Mouse (Mus musculus) limb, embryonic 13.5 days (tissue): ENCODE data around the gene Myh13. TPM values are rescaled to one million over a fixed set of nuclear protein-coding genes. Genes with fewer than 3 reads are reported as not detected.

Source experiments
- ATAC-seq: fragments of 200-750 bp; cut with Nextera tagmentation; 2 replicates; pipeline ENCODE4 v1.8.0; 2017; ENCODE audit warnings: low read depth, moderate number of reproducible peaks, moderate TSS enrichment; ENCODE audit not compliant: low FRiP score
- H3K27ac ChIP-seq: fragments of 300-500 bp; sonication (generic); 2 replicates; pipeline ENCODE4 v1.5.1; 2015; ENCODE audit warnings: inconsistent platforms, mild to moderate bottlenecking, moderate library complexity
- H3K27me3 ChIP-seq: fragments of 300-500 bp; sonication (generic); 2 replicates; pipeline ENCODE4 v1.6.1; 2015; ENCODE audit warnings: mild to moderate bottlenecking, inconsistent platforms
- H3K36me3 ChIP-seq: fragments of 300-500 bp; sonication (generic); 2 replicates; pipeline ENCODE4 v1.6.1; 2015; ENCODE audit warnings: inconsistent platforms, mild to moderate bottlenecking, moderate library complexity
- H3K4me1 ChIP-seq: fragments of 300-500 bp; sonication (generic); 2 replicates; pipeline ENCODE4 v1.6.1; 2015; ENCODE audit warnings: inconsistent platforms
- H3K4me2 ChIP-seq: fragments of 300-500 bp; sonication (generic); replicated peaks from 2 replicates; pipeline ENCODE4 v1.6.1; 2015; ENCODE audit warnings: inconsistent platforms, mild to moderate bottlenecking, moderate library complexity
- H3K4me3 ChIP-seq: fragments of 300-500 bp; sonication (generic); 2 replicates; pipeline ENCODE4 v1.5.1; 2015; ENCODE audit warnings: moderate library complexity, mild to moderate bottlenecking, inconsistent platforms
- H3K9ac ChIP-seq: fragments of 300-500 bp; sonication (generic); 2 replicates; pipeline ENCODE4 v1.6.1; 2015; ENCODE audit warnings: mild to moderate bottlenecking, inconsistent platforms
- H3K9me3 ChIP-seq: fragments of 300-500 bp; sonication (generic); 2 replicates; pipeline ENCODE4 v1.6.1; 2016; ENCODE audit warnings: inconsistent platforms
- WGBS: fragments of 180-500 bp; shearing (Covaris S2); methylation state at CpG from one replicate; pipeline ENCODE4 v1.1.7; 2015; 5-methylcytosine and 5-hydroxymethylcytosine counted together
- polyA plus RNA-seq: library from polyadenylated mRNA; unstranded; fragments of >200 nt; fragmentation: Nextera tagmentation; extraction: Ambion mirVana; gene quantifications from 2 replicates; pipeline ENCODE4 v1.2.1, GENCODE M21; 2015

Gene Myh13
- polyA plus RNA-seq, result 0.26 and 0.38 TPM in 2 replicates

DNA sequence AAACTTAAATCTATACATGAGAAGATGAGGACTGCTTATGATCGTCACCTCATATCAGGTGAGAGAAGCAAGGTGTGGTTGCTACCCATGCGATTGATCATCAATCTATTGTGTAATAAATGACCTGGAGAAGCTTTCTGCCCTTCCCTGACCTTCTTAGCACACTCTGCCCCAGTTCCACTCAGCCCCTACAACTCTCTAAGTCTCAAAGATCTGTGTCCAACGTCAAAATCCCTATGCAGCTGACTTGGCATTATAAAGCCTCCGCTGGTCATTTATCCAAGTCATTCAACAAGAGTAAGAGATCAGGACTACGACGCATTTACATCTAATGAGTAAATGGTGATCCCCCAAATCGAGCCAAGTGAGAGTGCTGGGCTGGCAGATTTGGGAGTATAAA, at the start of gene Myh13:
Myh13 (plus strand) TSS at position 301 of the 400 bp plus-strand sequence.
- no peaks in the 10 kb centered on the region for H3K27me3 ChIP-seq
- H3K4me1 ChIP-seq, result peaks cover 4% of the 10 kb centered on the region; the same call in 1 of the 2 replicates
- no peaks in the 10 kb centered on the region for H3K9me3 ChIP-seq
- no peak for ATAC-seq
- no peak within 1 kb of the TSS for H3K4me2 ChIP-seq
- no peak within 1 kb of the TSS for H3K4me3 ChIP-seq
- no peak within 1 kb of the TSS for H3K27ac ChIP-seq
- 85% methylated on average over 7 of the region's 7 CpGs for WGBS
- H3K9ac ChIP-seq, result no peak within 1 kb of the TSS
- no peaks in the 10 kb centered on the region for H3K36me3 ChIP-seq

DNA sequence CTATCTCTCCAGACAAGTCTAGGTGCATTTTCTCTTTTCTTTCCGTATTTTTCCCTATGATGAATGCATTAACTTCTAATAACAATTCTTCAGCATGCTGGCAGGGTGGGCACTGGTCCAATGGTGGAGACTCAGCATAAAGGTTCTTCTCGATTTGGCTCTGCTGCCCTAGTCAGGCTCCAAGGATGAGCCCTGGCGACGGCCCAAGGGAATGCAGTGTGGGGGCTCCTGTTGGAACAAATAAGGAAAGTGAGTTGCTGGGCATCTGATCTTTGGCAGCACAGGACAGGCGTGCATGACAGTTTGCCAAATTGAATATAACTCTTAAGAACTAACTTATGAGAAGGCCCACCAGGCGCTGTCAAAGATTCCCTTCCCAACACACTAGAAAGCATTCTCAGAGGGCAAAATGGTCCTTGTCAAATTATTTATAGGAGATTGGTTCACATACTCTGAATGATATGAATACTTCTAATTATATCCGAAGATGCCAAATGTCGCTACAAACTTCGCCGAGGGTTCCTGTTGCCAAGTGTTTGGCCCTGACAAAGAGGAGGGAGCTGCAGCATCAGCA, 44.8 kb upstream of the Myh13 start, which contains the start of gene Myh8:
Myh8 (plus strand) TSS at position 524 of the 574 bp plus-strand sequence.
- H3K27ac ChIP-seq, result no peak within 1 kb of the TSS
- no peaks in the 10 kb centered on the region for H3K27me3 ChIP-seq
- 84% methylated on average over 10 of the region's 10 CpGs for WGBS
- H3K9ac ChIP-seq, result no peak within 1 kb of the TSS
- no peak within 1 kb of the TSS for H3K4me3 ChIP-seq
- H3K36me3 ChIP-seq, result no peaks in the 10 kb centered on the region
- no peaks in the 10 kb centered on the region for H3K9me3 ChIP-seq
- H3K4me1 ChIP-seq, result no peaks in the 10 kb centered on the region
- no peak within 1 kb of the TSS for H3K4me2 ChIP-seq
- no peak; the same call in 1 of the 2 replicates for ATAC-seq

GRCm38 (mm10) chr11:67293440-67293839, 28.0 kb upstream of the Myh13 start:
- Histone ChIP-seq H3K4me2 (no peak overlapping the region), H3K27me3 (no peaks in the 10 kb centered on the region), H3K36me3 (no peaks in the 10 kb centered on the region), H3K9me3 (no peaks in the 10 kb centered on the region), H3K27ac (no peak overlapping the region), H3K4me1 (no peaks in the 10 kb centered on the region), H3K9ac (no peak overlapping the region), H3K4me3 (no peak overlapping the region)
- no peak for ATAC-seq
- 80% methylated on average over 1 of the region's 1 CpGs for WGBS

GRCm38 (mm10) chr11:67313733-67314452, 7.6 kb upstream of the Myh13 start:
- Histone ChIP-seq H3K9me3 (no peaks in the 10 kb centered on the region), H3K27ac (no peak overlapping the region), H3K4me1 (0 out of 2 replicates have a peak, but pooled peaks cover 8% of the 10 kb centered on the region), H3K4me3 (no peak overlapping the region), H3K9ac (no peak overlapping the region), H3K27me3 (no peaks in the 10 kb centered on the region), H3K36me3 (no peaks in the 10 kb centered on the region), H3K4me2 (no peak overlapping the region)
- 38% methylated on average over 15 of the region's 15 CpGs for WGBS
- ATAC-seq, result peak; percentile 32; the same call in 1 of the 2 replicates

- Histone ChIP-seq H3K4me2 (no peak overlapping the region), H3K9me3 (no peaks in the 10 kb centered on the region), H3K36me3 (no peaks in the 10 kb centered on the region), H3K4me1 (peaks cover 9% of the 10 kb centered on the region; the same call in 1 of the 2 replicates), H3K27ac (no peak overlapping the region), H3K9ac (no peak overlapping the region), H3K27me3 (no peaks in the 10 kb centered on the region), H3K4me3 (no peak overlapping the region)
- 49% methylated on average over 2 of the region's 2 CpGs for WGBS
- ATAC-seq, result no peak
These were observed 5.1 kb downstream of the Myh13 start for GRCm38 (mm10) chr11:67326536-67326935.

DNA sequence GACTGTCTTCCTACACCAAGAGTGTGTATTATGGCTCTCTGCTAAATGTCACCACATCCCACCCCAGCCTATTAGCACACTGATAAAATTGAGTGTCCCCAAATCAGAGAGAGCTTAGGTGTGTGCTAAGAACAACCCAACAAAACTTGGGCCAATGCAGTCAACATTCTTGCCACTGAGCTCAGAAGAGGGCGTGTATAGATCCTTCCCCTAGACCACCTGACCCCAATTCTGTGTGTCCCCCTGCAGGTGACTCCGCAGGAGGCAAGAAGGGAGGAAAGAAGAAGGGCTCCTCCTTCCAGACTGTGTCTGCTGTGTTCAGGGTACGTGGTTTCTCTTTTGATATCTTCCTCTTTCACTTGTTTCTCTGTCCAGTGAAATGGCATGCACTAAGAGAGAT, 23.1 kb downstream of the Myh13 start:
- Histone ChIP-seq H3K9me3 (no peaks in the 10 kb centered on the region), H3K4me3 (no peak overlapping the region), H3K36me3 (no peaks in the 10 kb centered on the region), H3K4me1 (no peaks in the 10 kb centered on the region), H3K9ac (no peak overlapping the region), H3K4me2 (no peak overlapping the region), H3K27me3 (no peaks in the 10 kb centered on the region; the same call in 1 of the 2 replicates), H3K27ac (no peak overlapping the region)
- 69% methylated on average over 3 of the region's 3 CpGs for WGBS
- ATAC-seq, result no peak

GRCm38 (mm10) chr11:67345186-67345855, 23.9 kb downstream of the Myh13 start:
- 61% methylated on average over 2 of the region's 2 CpGs for WGBS
- Histone ChIP-seq H3K4me1 (no peaks in the 10 kb centered on the region), H3K27ac (no peak overlapping the region), H3K4me2 (no peak overlapping the region), H3K36me3 (no peaks in the 10 kb centered on the region), H3K9ac (no peak overlapping the region), H3K9me3 (no peaks in the 10 kb centered on the region), H3K27me3 (peaks cover 5% of the 10 kb centered on the region; the same call in 1 of the 2 replicates), H3K4me3 (no peak overlapping the region)
- ATAC-seq, result no peak

DNA sequence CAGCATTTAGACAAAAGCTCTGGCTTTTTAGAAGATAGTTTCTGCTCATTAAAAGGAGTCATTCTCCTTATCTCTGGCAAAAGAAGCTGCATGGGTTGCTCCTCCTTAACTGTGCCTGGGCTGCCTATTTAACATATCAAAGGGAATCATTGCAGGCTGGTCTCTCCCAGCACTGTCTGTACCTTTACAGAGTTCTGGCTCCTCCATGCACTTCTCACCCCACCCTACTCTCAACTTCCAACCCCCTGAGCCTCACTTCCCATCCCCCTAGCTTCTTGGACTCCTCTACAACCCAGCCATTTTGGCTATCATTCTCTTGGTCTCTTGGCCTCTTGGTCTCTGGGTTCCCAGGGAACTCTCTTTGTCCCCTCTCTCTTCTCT, 24.4 kb downstream of the Myh13 start:
- Histone ChIP-seq H3K36me3 (no peaks in the 10 kb centered on the region), H3K9me3 (no peaks in the 10 kb centered on the region), H3K27ac (no peak overlapping the region), H3K4me2 (no peak overlapping the region), H3K27me3 (peaks cover 5% of the 10 kb centered on the region; the same call in 1 of the 2 replicates), H3K4me3 (no peak overlapping the region), H3K9ac (no peak overlapping the region), H3K4me1 (no peaks in the 10 kb centered on the region)
- no peak for ATAC-seq

GRCm38 (mm10) chr11:67350153-67350768, 28.8 kb downstream of the Myh13 start:
- H3K36me3 ChIP-seq, result no peaks in the 10 kb centered on the region
- peak overlapping the region; percentile 37 for H3K4me2 ChIP-seq
- peak; percentile 51; the same call in 1 of the 2 replicates for ATAC-seq
- no peak overlapping the region for H3K9ac ChIP-seq
- H3K27ac ChIP-seq, result no peak overlapping the region
- H3K9me3 ChIP-seq, result no peaks in the 10 kb centered on the region
- 51% methylated on average over 14 of the region's 14 CpGs for WGBS
- peaks cover 5% of the 10 kb centered on the region; the same call in 1 of the 2 replicates for H3K27me3 ChIP-seq
- no peak overlapping the region for H3K4me3 ChIP-seq
- H3K4me1 ChIP-seq, result no peaks in the 10 kb centered on the region

DNA sequence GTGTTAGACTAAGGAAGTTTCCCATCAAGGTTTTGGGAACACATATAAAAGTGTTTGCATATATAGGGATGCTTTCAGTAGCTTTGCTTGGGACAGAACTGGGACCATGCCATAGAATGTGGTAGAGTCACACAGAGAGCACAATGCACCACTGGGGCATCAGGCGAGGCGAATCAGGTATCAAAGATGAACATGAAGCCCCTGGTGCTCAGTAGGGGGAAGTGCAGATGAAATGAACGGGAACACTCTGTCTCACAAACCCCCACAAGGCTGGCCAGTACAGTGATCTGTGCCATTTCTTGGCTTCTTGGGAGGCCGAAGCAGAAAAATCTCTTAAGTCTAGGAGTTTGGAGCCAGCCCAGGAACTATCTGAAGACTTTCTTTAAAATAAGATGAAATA, 31.6 kb downstream of the Myh13 start:
- ATAC-seq, result no peak
- H3K27ac ChIP-seq, result no peak overlapping the region
- peaks cover 5% of the 10 kb centered on the region; the same call in 1 of the 2 replicates for H3K27me3 ChIP-seq
- H3K4me1 ChIP-seq, result no peaks in the 10 kb centered on the region; the same call in 1 of the 2 replicates
- H3K36me3 ChIP-seq, result no peaks in the 10 kb centered on the region
- no peak overlapping the region for H3K4me2 ChIP-seq
- no peak overlapping the region for H3K9ac ChIP-seq
- 61% methylated on average over 4 of the region's 4 CpGs for WGBS
- H3K9me3 ChIP-seq, result no peaks in the 10 kb centered on the region
- H3K4me3 ChIP-seq, result no peak overlapping the region

DNA sequence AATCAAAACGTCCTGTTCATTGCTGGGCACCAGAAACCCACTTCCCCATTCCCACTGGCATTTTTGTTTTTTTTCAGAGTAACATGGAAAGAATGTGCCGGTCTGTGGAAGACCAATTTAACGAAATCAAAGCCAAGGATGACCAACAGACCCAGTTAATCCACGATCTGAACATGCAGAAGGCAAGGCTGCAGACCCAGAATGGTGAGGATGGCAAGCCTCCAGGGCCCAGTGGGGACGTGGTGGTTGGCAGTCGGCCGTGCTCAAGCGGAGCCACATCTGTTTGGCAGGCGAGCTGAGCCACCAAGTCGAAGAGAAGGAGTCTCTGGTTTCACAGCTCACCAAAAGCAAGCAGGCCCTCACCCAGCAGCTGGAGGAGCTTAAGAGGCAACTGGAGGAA, 36.6 kb downstream of the Myh13 start:
- ATAC-seq, result no peak

DNA sequence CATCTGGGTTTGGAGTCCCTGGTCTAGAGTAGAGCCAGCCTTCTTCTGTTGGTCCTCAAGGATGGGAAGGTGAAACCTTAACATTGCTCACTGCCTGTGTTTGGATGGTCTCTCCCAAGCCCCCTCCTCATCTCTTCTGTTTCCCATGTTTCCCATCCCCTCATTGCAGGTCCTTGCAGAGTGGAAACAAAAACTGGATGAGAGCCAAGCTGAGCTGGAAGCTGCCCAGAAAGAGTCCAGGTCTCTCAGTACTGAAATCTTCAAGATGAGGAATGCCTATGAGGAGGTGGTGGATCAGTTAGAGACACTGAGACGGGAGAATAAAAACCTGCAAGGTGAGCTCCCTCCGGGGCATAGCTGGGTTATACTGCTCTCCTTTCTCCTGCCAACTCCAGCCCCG, 40.8 kb downstream of the Myh13 start:
- Histone ChIP-seq H3K9ac (no peak overlapping the region), H3K9me3 (no peaks in the 10 kb centered on the region), H3K4me3 (no peak overlapping the region), H3K4me1 (peaks cover 9% of the 10 kb centered on the region), H3K36me3 (no peaks in the 10 kb centered on the region), H3K4me2 (no peak overlapping the region), H3K27ac (no peak overlapping the region), H3K27me3 (no peaks in the 10 kb centered on the region)
- no peak for ATAC-seq
- 58% methylated on average over 3 of the region's 3 CpGs for WGBS

More for the DNA sequence above, 36.6 kb downstream of the Myh13 start:
- H3K27me3 ChIP-seq, result no peaks in the 10 kb centered on the region
- H3K4me3 ChIP-seq, result no peak overlapping the region
- 60% methylated on average over 10 of the region's 10 CpGs for WGBS
- no peaks in the 10 kb centered on the region for H3K9me3 ChIP-seq
- no peak overlapping the region for H3K27ac ChIP-seq
- no peaks in the 10 kb centered on the region for H3K36me3 ChIP-seq
- peaks cover 9% of the 10 kb centered on the region for H3K4me1 ChIP-seq
- no peak overlapping the region for H3K9ac ChIP-seq
- H3K4me2 ChIP-seq, result no peak overlapping the region
